Mouse (Mus musculus) stomach, postnatal 0 days (tissue): ENCODE measurements around the gene Washc4. TPM values are rescaled to one million over a fixed set of nuclear protein-coding genes. Genes with fewer than 3 reads are reported as not detected.

Source experiments
- ATAC-seq: fragments of 200-750 bp; cut with Nextera tagmentation; 2 replicates; pipeline ENCODE4 v1.8.0; 2017; ENCODE audit not compliant: low FRiP score, low TSS enrichment
- DNase-seq: peaks from one replicate; pipeline ENCODE4 v3.0.0-alpha.2; 2016; ENCODE audit warnings: low spot score
- H3K27ac ChIP-seq: fragments of 300-500 bp; sonication (generic); replicated peaks from 2 replicates; pipeline ENCODE4 v1.5.1; 2014; ENCODE audit warnings: mild to moderate bottlenecking, control low read depth
- H3K27me3 ChIP-seq: fragments of 300-500 bp; sonication (generic); 2 replicates; pipeline ENCODE4 v1.6.1; 2014; ENCODE audit warnings: low read length; ENCODE audit not compliant: control insufficient read depth, insufficient read depth
- H3K36me3 ChIP-seq: fragments of 300-500 bp; sonication (generic); 2 replicates; pipeline ENCODE4 v1.6.1; 2014; ENCODE audit warnings: low read length, mixed read lengths; ENCODE audit not compliant: control insufficient read depth, insufficient read depth
- H3K4me1 ChIP-seq: fragments of 300-500 bp; sonication (generic); replicated peaks from 2 replicates; pipeline ENCODE4 v1.6.1; 2014; ENCODE audit warnings: antibody characterized with exemption; ENCODE audit not compliant: control insufficient read depth, insufficient read depth
- H3K4me2 ChIP-seq: fragments of 300-500 bp; sonication (generic); replicated peaks from 2 replicates; pipeline ENCODE4 v1.6.1; 2014; ENCODE audit warnings: low read depth, mild to moderate bottlenecking, control low read depth, moderate library complexity
- H3K4me3 ChIP-seq: fragments of 300-500 bp; sonication (generic); 2 replicates; pipeline ENCODE4 v1.5.1; 2014; ENCODE audit warnings: low read depth, low read length, control low read depth
- H3K9ac ChIP-seq: fragments of 300-500 bp; sonication (generic); 2 replicates; pipeline ENCODE4 v1.6.1; 2014; ENCODE audit warnings: mild to moderate bottlenecking, low read length, control low read depth, mixed read lengths
- H3K9me3 ChIP-seq: fragments of 300-500 bp; sonication (generic); 2 replicates; pipeline ENCODE4 v1.6.1; 2016; ENCODE audit warnings: low read length; ENCODE audit not compliant: control insufficient read depth
- CTCF ChIP-seq: IDR thresholded peaks from 2 replicates; pipeline ENCODE4 v1.5.1; 2016; ENCODE audit warnings: antibody characterized with exemption, low read depth, mild to moderate bottlenecking, moderate library complexity
- EP300 ChIP-seq: optimal IDR thresholded peaks from 2 replicates; pipeline ENCODE3; 2016; ENCODE audit warnings: antibody characterized with exemption
- WGBS: fragments of 180-500 bp; shearing (Covaris S2); extraction: QIAGEN DNeasy Blood & Tissue Kit; methylation state at CpG from one replicate; pipeline ENCODE4 v1.1.7; 2014; 5-methylcytosine and 5-hydroxymethylcytosine counted together
- polyA plus RNA-seq: library from polyadenylated mRNA; unstranded; fragments of >200 nt; fragmentation: Nextera tagmentation; extraction: Ambion mirVana; gene quantifications from 2 replicates; pipeline ENCODE4 v1.2.1, GENCODE M21; 2015

Washc4 gene
- polyA plus RNA-seq, 1 experiment from 2014 or later: 18.7 TPM

DNA sequence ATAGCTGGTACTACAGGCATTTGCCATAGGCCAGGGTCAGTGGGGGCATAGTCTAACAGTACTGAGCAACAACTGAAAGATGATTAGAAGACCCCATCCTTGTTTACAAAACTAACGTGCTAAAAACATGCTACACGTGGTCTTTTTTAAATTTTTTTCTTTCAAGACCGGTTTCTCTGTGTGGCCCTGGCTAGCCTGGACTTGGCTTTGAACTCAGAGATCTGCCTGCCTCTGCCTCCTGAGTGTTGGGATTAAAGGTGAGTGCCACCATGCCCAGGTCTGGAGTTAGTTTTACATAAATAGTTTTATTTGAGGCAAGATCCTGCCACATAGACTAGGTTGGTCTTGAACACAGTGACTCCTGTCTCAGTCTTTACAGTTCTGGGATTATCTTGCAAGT is 63.6 kb downstream of the Washc4 start:
- WGBS: 93% methylated on average over 3 of the region's 3 CpGs
- H3K27ac ChIP-seq: no peak overlapping the region
- TF ChIP-seq EP300 (no peak), CTCF (no peak)
- H3K27me3 ChIP-seq: no peaks in the 10 kb centered on the region
- no peaks in the 10 kb centered on the region for H3K9me3 ChIP-seq
- DNase-seq (no peak), ATAC-seq (no peak)
- peaks cover 13% of the 10 kb centered on the region for H3K36me3 ChIP-seq
- no peak overlapping the region for H3K9ac ChIP-seq
- no peak overlapping the region for H3K4me2 ChIP-seq
- no peaks in the 10 kb centered on the region for H3K4me1 ChIP-seq
- no peak overlapping the region for H3K4me3 ChIP-seq

DNA sequence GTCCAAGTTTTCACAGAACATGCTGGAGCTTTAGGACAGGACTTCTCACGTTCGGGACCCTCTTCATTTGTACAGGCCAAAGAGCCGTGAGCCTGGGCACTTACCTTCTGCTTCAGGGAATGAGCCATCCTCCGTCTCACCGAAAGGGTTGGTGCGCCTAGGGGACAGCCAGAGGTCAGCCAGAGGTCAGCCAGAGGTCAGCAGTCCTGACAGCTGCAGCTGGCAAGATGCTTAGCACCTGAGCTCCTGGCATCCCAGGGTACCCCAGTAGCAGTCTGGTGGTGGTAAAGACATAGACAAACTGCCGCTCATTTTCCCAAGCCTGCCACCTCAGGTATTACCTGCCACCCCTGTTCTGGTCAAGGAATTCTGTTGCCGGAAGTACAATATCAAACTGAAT is 65.0 kb downstream of the Washc4 start:
- TF ChIP-seq CTCF: no peak
- TF ChIP-seq EP300: no peak
- no peaks in the 10 kb centered on the region for H3K9me3 ChIP-seq
- no peak overlapping the region for H3K9ac ChIP-seq
- H3K27me3 ChIP-seq: no peaks in the 10 kb centered on the region
- no peak for DNase-seq
- no peak overlapping the region for H3K4me3 ChIP-seq
- H3K36me3 ChIP-seq: peaks cover 15% of the 10 kb centered on the region
- no peak overlapping the region for H3K27ac ChIP-seq
- WGBS: 79% methylated on average over 8 of the region's 8 CpGs
- no peaks in the 10 kb centered on the region for H3K4me1 ChIP-seq
- ATAC-seq: no peak
- H3K4me2 ChIP-seq: no peak overlapping the region

GRCm38 (mm10) chr10:83610518-83610917 is 67.0 kb downstream of the Washc4 start:
- peaks cover 13% of the 10 kb centered on the region; the same call in 1 of the 2 replicates for H3K36me3 ChIP-seq
- no peak for ATAC-seq
- TF ChIP-seq EP300 (no peak), CTCF (no peak)
- H3K27ac ChIP-seq: no peak overlapping the region
- DNase-seq: no peak
- H3K9ac ChIP-seq: no peak overlapping the region
- no peaks in the 10 kb centered on the region for H3K27me3 ChIP-seq
- H3K4me1 ChIP-seq: no peaks in the 10 kb centered on the region
- H3K4me2 ChIP-seq: no peak overlapping the region
- H3K4me3 ChIP-seq: no peak overlapping the region
- WGBS: 93% methylated on average over 7 of the region's 7 CpGs
- H3K9me3 ChIP-seq: no peaks in the 10 kb centered on the region

GRCm38 (mm10) chr10:83611863-83612262 is 68.3 kb downstream of the Washc4 start:
- ATAC-seq (no peak), DNase-seq (no peak)
- Histone ChIP-seq H3K9ac (no peak overlapping the region), H3K9me3 (no peaks in the 10 kb centered on the region), H3K27me3 (no peaks in the 10 kb centered on the region), H3K4me1 (no peaks in the 10 kb centered on the region), H3K36me3 (peaks cover 13% of the 10 kb centered on the region; the same call in 1 of the 2 replicates), H3K27ac (no peak overlapping the region), H3K4me3 (no peak overlapping the region), H3K4me2 (no peak overlapping the region)
- TF ChIP-seq CTCF: no peak
- no peak for TF ChIP-seq EP300
- 98% methylated on average over 5 of the region's 5 CpGs for WGBS

DNA sequence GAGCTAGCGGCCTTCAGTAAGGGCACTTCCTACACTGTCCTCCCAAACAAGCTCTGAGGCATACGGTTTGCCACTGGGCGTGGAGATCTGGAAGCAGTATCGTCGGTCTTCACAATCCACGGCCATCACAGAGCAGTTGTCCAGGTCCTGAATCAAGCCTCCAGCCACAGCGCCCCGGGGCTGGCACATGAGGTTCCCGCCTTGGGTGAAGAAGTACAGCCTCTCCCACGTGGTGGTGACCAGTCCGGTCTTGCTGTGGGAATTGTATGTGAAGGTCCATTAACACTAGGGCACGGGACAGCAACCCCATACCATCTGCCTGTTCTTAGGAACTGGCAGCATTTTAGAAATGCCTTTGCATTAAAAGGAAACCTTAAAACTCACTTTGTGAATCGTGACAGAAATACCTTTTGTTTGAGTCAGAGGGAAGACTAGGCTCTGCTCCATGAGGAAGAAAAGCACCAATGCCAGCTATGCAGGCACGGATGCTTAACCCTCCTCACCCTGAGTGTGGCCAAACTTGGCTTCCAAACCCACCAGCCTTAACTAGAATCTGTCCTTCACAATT is 69.2 kb downstream of the Washc4 start:
- H3K4me3 ChIP-seq: no peak overlapping the region
- 87% methylated on average over 14 of the region's 14 CpGs for WGBS
- ATAC-seq: no peak
- no peaks in the 10 kb centered on the region for H3K4me1 ChIP-seq
- no peaks in the 10 kb centered on the region for H3K27me3 ChIP-seq
- TF ChIP-seq EP300 (no peak), CTCF (no peak)
- DNase-seq: no peak
- no peaks in the 10 kb centered on the region for H3K9me3 ChIP-seq
- no peak overlapping the region for H3K4me2 ChIP-seq
- peaks cover 10% of the 10 kb centered on the region; the same call in 1 of the 2 replicates for H3K36me3 ChIP-seq
- H3K27ac ChIP-seq: no peak overlapping the region
- no peak overlapping the region for H3K9ac ChIP-seq

DNA sequence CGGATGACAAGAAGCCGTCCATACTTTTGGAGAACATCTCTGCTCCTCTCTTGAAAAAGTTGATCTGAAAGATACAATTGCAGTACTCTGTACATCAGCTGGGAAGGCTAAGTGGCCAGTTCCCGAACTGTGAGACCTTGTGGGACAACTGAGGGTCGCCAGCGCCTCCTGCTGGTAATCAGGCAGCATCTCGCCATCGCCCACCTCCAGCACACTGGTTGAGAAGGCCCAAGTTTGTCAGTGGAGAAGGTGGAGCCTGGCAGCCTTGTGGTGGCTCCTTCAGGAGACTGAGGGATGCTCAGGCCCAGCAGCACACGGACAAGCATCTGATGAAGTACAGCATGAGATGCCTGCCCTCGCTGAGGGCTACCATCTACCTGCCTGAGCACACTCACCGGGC is 73.8 kb downstream of the Washc4 start:
- peaks cover 12% of the 10 kb centered on the region; the same call in 1 of the 2 replicates for H3K36me3 ChIP-seq
- no peak overlapping the region for H3K4me3 ChIP-seq
- 0 out of 2 replicates have a peak, but pooled peaks have one; percentile 14 for ATAC-seq
- no peak overlapping the region for H3K4me2 ChIP-seq
- H3K9ac ChIP-seq: no peak overlapping the region
- no peaks in the 10 kb centered on the region for H3K27me3 ChIP-seq
- 62% methylated on average over 10 of the region's 10 CpGs for WGBS
- peak; percentile 72 for TF ChIP-seq CTCF
- TF ChIP-seq EP300: no peak
- no peaks in the 10 kb centered on the region for H3K4me1 ChIP-seq
- no peak overlapping the region for H3K27ac ChIP-seq
- no peaks in the 10 kb centered on the region for H3K9me3 ChIP-seq
- peak; percentile 54 for DNase-seq
